8 mouse cellular contexts compared by ENCODE assay signal in the genomic region with DNA sequence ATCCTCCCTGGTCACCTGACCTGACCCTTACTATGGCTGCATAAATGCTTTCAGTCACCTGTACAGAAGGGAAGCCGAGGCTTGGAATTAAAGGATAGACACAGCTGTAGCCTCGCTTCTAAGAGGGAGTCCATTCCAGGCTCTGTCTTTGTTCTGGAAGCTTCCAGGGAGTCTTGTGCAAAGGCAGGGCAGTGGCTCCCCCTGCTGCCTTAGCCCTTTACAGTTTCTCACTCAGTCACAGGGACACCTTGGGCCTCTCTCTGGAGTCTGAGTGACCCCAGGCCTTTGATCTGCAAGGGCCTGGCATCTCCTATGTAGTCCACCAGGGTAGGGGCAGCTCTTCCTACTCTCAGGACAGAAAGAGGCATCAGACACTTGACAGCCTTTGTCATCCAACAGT. TPM values are rescaled to one million over a fixed set of nuclear protein-coding genes. Genes with fewer than 3 reads are reported as not detected.
A peak's percentile ranks its signal among the peaks of the same experiment; 100 is the strongest.
DNase-seq lines count a peak whose midpoint lies in the region; TF ChIP-seq lines count a peak whose summit lies in the region.
"Had no signal": no experiment of that assay in that cellular context is flagged by ENCODE, and none has a peak within 500 bp of the region (broad histone marks: within the 10 kb centered on the region; RNA-seq: fewer than 3 reads in every experiment).

No protein-coding gene starts in this region.

- no peak overlapping the region for H3K27ac ChIP-seq in left cerebral cortex, adult 2 months
- H3K27ac ChIP-seq: stomach, embryonic 15.5 days had no signal

- intact Hi-C loops in left cerebral cortex, adult 2 months (cut with DNase I), result loop anchor here (1.0 to 5.0 kb wide), 2 partner anchors 54 to 86 kb away; no protein-coding TSS in a partner anchor
- intact Hi-C loops in gastrocnemius, postnatal 14 days (cut with DNase I; ENCODE audit: low total_unique reads), result loop anchor here (2.0 kb wide), 1 partner anchor 86 kb away; no protein-coding TSS in a partner anchor

- no peak overlapping the region for H3K4me3 ChIP-seq in left cerebral cortex, adult 2 months
- H3K4me3 ChIP-seq: stomach, embryonic 15.5 days had no signal

- peak in 1 of 2 experiments; percentile 34 for DNase-seq in left cerebral cortex, adult 2 months (ENCODE audit: extremely low spot score in 1 of 2, low spot score in 2 of 2)
- DNase-seq in left cerebral cortex, adult 11 months (ENCODE audit: low spot score), result no peak
- peak; percentile 45 to 80 for DNase-seq in adrenal gland, postnatal 36 days
- DNase-seq in gastrocnemius, postnatal 14 days, result peak; percentile 64
- peak; percentile 33 to 53 for DNase-seq in lung, adult 18-20 months
- DNase-seq in spleen, postnatal 10 days (ENCODE audit: low spot score in 2 of 2), result no peak
- DNase-seq in MN1 (ENCODE audit: low spot score), result no peak

- TF ChIP-seq CTCF in left cerebral cortex, adult 2 months (IDR thresholded peaks at IDR 0.05), result peak; percentile 65

RNA-seq across cellular contexts. Expression of a gene that starts 1.4 kb away (rescaled TPM):
- total RNA-seq in left cerebral cortex, adult 2 months (2021), result 1 to 10 TPM; 5.9 TPM
- total RNA-seq in adrenal gland, postnatal 36 days (2021), result 10 to 100 TPM; 35.0 to 71.4 TPM
- total RNA-seq in gastrocnemius, postnatal 14 days (2021), result 10 to 100 TPM; 49.9 to 54.6 TPM

RNA-seq across cellular contexts. Expression of a gene that starts 58.8 kb away (rescaled TPM):
- total RNA-seq in left cerebral cortex, adult 2 months (2021), result 1 to 10 TPM; 2.4 to 4.3 TPM
- 10 to 100 TPM; 16.8 to 24.0 TPM for total RNA-seq in adrenal gland, postnatal 36 days (2021)
- 1 to 10 TPM; 3.9 to 4.4 TPM for total RNA-seq in gastrocnemius, postnatal 14 days (2021)

Comparison
In these comparisons a context has a peak if more than half of its experiments do, and no peak if none do; other contexts are left out.
1. DNase-seq: peak in adrenal gland, postnatal 36 days (2 of 2), gastrocnemius, postnatal 14 days (single experiment) and lung, adult 18-20 months (2 of 2); none in left cerebral cortex, adult 11 months (single experiment), spleen, postnatal 10 days (0 of 2) and MN1 (single experiment).
2. RNA of a gene that starts 1.4 kb away (total RNA-seq): 35.0 to 71.4 TPM in adrenal gland, postnatal 36 days and 49.9 to 54.6 TPM in gastrocnemius, postnatal 14 days; 5.9 TPM in left cerebral cortex, adult 2 months; every median in the first group is over 4 times any median in the second.